Mouse (Mus musculus): ENCODE data around the gene Cbl.

The Cbl gene

DNA sequence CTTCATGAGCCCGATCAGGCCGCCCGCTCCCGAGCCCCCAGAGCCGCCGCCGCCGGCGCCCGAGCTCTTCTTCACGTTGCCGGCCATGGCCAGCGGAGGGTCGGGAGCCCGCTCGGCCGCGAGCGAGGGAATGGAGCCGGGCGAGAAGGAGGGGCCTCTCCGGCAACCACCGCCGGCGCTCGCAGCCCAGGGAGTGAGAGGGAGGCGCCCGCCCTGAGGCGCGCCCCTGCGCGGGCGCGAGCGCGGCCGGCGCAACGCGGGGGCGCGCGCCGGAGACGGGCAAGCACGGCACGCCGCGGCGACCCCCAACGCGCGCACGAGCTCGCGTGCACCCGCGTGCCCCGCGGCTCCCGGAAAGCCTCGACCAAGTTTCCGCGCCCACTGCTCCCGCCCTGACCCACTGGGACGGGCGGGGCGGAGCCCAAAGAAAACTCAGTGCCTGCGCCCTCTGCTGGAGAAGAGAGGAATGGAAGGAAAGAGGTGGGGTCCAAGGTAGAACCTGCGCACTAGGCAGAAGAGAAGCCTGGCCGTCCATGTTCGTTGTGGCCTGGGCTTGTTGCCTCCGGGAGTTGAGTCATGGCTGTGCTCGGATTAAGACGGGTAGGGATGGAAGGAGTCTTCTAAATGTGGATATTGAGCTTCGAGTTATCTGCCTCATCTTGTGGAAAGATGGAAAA is at the start of gene Cbl:
TSS of gene Cbl (minus strand) at position 248 of the 677 bp plus-strand sequence.
- DNase-seq, result peak; percentile 98

DNA sequence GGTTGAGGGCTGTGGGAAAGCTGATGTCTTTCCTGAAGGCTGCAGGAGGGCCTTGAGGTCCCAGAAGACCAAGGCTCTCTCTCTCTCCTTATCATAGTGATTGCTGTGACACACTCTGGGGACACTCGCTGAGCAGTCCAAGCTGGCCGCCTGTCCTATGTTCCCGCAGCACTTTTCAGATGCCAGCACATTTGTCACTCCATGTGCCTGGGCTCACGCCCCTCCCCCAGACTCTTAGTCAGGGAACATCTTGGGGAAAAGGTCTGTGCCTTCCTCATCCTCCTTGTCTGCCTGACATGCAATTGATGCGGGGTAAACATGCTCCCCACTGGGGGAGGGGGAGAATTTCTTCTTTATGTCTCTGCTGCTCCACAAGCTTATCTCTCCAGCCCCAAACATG is 49.3 kb upstream of the Cbl start:
- no peak for DNase-seq

DNA sequence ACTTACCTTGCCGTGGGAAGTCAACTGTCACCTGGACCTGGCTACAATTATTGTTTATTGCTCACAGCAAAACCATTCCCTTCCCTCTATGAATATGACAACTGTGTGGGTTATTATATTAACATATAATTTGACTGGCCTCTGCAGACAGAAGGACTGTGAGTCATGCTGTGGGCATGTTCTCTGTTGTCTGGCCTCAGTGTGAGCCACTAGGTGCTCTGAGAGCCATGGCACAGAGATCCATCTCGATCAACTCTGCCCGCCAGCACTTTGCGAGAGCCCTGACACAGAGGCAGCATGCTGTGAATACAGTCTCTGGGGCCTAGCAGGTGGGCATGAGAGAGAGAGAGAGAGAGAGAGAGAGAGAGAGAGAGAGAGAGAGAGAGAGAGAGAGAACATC is 36.1 kb upstream of the Cbl start:
- no peak for DNase-seq

DNA sequence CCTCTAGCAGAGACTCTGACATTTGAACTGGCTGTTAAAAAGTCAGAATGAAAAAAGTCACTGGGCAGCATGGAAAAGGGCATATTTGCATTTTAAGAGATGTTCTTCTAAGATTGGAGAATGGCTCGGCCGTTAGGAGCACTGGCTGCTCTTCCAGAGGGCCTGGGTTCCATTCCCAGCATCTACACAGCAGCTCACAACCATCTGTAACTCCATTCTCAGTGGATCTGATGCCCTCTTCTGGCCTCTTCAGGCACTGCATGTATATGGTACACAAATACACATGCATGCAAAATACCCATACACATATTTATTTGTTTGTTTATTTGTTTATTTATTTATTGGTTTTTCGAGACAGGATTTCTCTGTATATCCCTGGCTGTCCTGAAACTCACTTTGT is 35.2 kb upstream of the Cbl start:
- DNase-seq, result no peak

DNA sequence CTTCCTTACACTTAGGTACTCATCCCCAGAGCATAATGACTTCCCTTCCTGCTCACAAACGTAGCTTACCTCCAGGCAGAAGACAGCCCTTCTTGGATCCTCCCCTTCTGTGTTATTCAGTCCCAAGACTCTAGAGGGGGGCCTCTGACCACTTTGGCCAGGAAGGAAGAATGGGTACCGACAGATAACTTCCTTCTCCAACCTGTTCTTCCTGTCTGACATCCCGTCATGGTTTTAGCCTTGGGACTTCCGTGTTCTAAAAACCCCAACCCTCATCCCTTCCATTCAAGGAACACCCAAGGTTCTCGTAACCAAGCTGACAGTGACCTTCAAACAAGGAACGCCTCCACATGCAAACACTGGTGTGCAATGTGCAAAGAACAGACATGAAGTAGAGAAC is 34.6 kb upstream of the Cbl start, which contains the start of gene Nlrx1:
TSS of gene Nlrx1 (minus strand) at position 168 of the 400 bp plus-strand sequence.
- no peak for DNase-seq

DNA sequence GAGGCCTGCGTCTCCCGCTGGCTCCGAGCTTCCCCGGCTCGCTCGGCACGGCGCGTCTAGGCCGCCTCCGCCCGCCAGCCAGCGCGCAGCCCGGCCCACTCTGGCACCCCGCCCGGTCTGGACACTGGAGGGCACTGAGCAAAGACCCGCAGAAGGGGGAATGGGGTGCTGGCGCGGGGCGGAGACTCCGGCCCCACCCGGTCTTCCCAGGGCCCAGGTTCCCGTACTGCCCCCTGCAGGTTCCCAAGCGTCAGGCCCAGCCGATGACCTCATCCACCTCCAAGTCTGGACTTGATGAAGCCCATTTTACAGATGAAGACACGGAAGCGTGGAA is 34.1 kb upstream of the Cbl start:
- peak; percentile 92 for DNase-seq

DNA sequence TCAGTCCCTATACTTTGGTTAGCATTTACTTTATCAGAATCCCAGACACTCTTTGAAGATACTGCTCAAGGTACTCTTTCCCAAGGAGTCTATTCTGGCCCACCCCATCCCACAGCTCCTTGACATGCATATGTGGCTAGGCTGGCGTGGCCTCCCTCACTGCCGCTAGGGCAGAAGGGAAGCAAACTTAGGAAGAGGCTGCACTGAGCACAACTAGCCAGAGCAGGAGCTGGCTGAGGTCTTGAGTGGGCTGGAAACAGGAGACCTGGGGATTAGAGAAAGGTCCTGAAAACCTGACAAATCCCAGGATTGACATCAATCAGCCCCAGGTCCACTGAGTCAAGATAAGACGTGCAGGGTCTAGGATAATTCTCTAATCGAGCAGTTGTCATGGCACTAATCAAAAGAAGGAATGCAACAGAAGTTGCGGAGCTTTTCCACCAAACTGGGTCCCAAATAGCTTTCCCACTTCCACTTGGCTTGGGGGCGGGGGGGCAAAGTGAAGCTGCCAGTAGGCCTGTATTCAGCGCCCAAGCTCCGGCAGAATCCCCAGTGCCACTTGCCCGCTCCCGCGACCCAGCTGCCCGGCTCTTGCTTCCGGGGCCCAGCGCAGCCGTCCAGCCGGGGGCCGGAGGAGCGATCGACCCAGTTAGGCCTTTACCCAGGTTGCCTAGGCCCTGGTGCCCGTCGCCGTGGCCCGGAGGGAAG is 33.6 kb upstream of the Cbl start:
- no peak for DNase-seq

DNA sequence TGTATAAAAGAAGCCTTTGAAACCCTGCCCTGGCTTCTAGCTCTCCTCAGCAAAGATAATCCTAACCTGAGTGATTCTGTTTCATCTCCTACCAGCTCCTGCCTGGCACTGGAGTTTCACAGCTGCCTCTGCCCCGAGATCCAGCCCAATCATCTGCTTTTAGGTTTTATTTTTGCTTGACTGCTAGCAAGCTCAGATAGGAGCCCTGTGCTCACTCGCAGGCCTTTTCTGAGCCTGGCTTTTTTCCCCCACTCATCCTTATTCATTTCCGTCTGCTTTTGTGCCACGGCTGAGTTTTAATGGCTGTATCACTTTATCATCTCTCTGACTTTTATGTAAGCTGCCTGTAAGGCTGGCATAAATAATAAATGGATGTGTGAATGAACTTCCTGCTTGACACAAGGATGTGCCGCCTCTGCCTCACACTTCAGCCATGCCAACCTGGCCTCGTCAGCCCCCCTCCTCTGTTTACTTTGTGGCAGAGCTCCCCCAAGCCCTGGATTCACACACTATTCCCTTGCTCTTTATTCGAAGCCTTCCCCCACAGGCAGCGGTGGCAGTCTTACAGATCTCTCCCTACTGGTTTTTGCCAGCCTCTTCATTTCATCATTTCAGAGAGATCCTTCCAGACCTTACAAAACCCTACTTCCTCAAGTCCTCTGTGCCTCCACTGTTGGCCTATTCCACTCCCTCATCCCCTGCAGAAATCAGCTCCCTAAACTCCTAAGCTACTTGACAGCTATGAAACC is 32.8 kb upstream of the Cbl start:
- no peak for DNase-seq

DNA sequence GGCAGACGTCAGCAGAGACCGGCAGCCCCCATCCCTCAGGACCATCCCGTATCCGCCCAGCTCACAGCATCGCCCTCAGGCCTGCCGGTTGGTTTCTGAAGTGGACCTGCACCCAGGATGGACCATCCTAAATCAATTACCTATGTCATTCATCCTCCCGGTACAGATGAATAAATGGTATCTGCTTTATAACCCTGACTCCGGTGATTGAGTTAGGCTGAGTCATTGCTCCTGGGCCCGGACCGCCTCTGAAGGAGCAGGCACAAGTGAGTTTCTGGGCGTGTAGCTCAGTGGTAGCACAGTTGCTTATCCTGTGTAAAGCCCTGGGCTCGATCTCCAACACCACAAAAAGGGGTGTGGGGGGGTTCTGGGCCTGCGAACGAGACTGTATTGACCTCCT is 27.5 kb upstream of the Cbl start:
- no peak for DNase-seq

DNA sequence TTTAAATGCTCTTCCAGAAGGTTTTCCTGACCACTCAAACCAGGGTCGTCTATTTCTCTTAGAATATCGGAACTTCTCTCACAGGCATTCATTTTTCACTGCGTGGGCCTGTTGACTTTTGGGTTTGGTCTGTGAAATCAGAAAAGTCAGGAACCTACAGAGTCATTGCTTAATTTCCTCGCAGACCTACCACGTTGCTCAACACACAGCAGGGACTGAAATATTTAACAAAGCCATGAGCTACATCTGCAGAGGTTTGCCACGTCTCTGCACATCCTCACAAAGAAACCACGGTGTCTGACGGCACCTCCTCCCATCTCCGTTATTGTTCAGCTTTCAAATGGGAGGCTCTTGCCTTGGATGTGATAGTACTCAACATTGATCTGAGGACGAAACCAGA is 25.2 kb upstream of the Cbl start:
- no peak for DNase-seq

DNA sequence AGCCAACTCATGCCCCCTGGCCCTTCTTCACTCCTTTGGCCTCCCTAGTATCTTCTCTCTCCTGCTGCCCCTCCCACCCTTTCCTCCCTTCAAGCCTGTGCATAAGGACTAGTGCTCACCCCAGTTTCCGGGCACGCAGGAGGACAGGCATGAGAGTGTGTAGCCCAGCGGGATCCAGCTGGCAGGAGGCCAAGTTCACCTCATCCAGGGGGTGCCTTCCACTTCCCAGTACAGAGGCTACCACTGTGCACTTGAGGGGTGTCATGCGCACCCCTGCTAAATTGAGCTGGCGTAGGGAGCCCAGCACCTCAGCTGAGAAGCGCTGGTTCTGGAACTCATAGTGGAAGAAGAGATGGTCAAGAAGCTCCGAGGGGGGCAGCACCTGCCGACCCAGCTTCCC is 22.4 kb upstream of the Cbl start:
- DNase-seq, result no peak

DNA sequence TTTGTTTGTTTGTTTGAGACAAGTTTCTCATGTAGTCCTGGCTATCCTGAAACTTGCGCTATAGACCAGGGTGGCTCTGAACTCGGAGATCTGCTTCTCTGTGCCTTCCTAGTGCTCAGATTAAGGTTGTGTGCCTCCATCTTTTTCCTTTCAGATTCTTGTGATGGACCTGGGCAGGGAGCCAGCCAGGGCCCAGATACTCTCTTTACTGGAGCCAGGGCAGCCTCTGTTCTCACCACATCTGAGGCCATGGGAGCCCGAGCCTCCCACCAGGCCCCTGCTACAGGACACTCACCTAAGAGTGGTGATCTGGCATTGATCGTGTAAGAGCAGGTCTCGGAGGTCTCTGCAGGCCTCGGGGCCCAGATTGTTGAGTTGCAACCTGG is 21.3 kb upstream of the Cbl start:
- no peak for DNase-seq

DNA sequence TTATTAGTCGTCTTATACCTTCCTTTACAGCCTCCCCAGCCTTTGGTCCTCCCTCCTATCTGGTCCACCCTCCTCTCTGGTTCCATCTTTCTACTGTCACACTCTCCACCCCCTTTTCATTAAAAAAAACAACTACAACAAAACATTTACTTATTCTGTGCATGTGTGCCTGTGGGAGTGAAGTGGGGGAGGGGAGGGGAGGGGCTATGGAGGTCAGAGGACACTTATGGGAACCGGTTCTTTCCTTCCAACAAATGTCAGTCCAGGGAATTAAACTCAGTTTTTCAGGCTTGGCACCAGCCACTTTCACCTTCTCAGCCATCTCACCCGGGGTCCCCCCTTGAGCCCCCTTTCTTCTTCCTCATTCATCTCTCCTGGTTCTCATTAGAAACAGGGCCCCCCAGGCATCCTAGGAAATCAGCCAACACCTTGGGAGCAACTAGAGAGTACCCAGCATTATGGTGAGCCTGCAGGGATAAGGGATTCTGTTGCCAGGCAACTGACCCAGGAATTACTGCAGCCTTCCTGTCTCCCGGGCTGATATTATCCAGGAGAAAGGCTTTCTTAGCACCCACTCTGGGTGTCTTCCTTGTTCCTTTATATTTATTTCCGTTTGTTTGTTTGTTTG is 20.8 kb upstream of the Cbl start:
- no peak for DNase-seq

DNA sequence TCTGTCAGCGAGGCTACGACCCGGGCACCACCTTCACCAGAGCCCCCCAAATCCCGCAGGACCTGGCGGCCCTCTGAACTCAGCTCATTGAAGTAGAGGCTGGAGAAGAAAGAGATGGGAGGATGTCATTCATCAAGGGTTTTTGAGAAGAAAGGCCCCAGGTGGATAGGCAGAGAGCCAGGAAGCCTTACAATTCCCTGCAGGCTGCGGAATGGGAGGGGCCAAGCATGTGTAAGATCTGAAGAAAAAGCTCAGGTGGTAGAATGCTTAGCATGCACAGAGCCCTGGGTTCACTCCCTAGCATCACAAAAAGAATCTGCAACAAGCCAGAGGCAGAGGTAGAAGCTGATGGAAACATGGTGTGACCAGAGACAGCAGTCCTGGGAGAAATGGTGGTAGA is 19.6 kb upstream of the Cbl start:
- DNase-seq, result no peak

DNA sequence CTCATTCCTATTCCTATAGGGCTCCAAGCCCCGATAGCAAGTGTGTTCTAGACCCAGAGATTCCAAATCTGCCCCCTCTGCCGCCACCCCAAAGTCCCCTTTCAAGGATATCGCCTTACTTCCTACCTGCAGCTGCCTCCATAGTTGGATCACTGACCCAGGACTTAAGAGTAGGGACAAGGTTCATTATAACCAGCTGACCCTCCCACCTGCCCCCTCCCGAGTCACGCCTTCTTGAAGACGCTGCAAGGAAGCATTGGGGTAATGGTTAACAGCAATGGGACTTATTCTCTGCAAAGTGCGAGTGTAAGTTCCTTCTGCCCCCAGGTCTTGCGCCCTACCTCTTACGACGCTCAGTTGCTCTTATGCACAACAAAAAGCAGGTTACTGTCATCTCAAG is 17.5 kb upstream of the Cbl start, which contains the start of gene Pdzd3:
TSS of gene Pdzd3 (minus strand) at position 158 of the 400 bp plus-strand sequence.
- DNase-seq, result peak; percentile 83

DNA sequence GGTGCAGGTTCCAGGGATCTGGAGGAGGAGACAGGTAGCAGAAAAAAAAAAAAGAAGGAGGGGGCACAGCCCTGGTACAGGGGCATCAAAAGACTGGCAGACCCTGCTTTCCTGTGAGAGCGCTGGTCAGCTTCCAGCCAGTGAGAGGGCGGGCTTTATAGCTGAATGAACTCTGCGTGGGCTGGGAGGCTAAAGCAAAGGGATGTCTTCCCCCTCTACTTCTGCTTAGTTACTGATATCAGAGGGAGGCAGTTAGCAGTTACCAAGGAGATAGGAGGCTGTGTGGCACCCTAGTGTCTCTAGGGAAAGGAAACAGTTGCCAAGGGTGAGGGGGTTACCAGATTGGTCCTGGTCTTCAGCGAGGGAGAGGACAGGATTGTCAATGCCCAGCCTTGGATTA is 16.6 kb upstream of the Cbl start:
- DNase-seq, result no peak

DNA sequence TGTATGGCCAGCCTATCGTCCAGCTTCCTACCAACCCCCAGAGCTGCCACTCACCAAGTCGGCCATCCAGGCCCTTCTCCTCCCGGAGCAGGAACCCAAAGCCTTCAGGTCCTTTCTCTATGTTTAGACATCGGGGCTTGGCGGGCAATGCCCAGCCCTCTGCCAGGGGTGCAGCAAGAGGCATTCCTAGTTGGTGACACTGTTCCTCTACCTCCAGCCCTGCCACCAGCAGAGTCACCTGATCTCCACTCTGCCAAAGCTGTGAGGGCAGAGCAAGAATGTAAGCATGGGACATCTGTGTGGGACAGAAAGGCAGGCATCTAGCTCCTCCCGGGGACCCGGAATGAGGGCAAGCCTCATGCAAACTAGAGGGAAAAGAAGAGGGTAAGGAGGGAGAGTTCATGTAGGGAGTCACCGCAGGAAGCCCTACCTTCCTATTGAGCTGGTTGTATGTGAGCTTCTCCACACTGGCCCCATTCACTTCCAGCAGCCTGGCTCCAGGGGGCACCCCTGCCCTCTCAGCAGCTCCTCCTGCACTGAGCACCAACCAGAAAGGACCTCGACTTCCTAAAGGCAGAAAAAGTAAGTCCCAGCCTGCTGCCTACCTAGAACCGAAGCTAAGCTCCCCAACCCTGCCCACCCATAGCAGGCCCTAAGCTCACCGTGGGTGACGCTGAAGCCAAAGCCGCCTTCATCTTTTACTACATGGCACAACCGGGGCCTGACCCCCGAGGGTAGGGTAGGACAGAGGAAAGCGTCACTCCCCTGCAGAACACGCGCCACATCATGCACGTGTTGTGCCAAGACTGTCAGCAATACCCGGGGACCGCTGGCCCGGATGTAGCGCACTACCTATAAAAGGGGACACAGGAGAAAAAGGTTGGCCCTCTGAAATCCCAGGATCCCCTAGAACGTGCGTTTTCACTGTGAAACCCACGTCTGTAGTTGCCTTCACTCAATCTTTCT is 15.6 kb upstream of the Cbl start:
- peak; percentile 71 for DNase-seq

DNA sequence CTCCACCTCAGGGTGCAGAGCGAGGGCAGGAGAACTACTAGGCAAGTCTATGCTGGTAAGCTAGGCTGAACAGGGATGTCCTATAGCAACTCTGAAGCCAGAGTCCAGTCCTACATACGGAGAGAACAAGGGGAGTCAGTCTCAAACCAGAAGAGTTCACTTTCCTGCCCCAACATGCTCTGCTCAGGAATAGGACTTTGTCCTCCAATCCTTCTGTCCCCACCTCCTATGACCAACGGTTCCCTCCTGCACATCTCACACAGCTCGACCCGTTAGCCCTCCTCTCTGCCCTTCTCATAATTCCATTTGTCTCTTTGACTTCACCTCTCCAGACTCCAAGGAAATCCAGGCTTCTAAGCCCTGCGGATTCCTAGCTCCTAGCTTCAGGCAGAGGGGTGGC is 14.1 kb upstream of the Cbl start:
- DNase-seq, result no peak

DNA sequence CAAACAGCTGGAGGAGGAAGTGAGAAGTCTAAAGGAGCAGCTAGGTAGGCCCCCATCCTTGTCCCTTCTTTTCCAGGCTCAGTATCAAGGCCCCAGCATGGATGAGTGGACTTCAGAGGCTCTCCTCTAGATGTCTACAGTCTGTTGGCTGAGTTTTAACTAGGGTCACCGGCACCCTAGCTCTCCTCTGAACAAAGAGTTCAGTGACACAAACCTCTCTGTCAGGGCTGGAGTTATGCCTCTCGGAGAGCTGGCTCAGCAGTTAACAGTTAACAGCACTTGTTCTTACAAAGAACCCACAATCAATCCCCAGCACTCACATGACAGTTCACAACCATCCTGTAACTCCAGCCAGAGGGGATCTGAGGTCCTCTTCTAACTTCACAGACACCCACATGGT is 9.8 kb upstream of the Cbl start:
- DNase-seq, result peak; percentile 59

DNA sequence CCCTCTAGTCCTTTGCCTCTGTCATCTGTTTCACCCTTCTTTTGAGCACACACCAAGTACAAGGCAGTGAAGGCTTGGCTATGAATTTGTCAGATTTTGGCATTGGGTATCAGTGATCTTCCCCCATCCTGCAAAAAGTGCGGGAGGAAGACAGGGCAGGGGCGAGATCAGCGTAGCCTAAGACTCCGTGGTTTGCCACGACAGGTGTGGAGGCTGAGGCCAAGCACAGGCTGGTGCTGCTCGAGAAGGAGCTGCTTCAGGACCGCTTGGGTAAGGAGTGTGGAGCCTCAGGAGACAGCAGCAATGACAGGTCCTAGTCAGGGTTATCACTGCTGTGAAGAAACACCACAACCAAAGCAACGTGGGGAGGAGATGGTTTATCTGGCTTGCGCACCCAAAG is 7.6 kb upstream of the Cbl start:
- no peak for DNase-seq

DNA sequence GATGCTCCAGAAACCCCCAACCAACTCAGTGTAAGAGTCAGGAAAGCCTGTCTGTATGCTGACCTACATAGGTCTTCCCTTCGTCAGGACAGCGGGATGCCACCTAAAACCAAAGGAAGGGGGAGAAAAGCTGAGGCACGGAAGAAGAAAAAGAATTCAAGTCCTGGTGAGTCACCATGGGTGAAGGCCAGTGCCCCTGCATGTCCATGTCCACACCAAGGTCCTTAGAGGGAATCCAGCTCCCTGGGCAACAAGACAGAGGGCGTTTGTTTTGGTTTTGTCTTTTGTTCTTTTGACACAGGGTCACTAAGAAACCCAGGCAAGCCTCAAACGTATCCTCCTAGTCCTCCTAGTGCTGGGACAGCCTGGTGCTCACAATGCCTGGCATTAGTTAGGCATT is 7.1 kb upstream of the Cbl start:
- DNase-seq, result no peak

DNA sequence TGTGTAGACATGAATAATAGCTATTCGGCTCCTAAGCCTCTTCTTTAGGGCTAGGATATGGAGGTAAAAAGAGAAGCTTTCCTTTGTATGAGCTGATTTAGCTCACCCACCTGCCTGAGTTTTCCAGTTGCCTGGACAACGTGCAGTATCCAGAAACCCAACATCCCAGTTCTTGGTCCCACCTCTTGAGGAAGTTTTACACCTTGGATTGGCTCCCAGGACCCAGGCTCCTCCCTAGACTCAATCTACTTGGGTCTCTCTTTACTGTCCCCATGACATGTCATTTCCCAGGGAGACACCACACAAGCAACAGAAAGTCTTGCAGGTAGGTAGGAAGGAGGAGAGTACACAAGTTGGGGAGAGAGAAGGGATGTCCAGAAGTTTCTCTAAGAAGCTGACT is 6.5 kb upstream of the Cbl start, which contains the start of gene Ccdc153:
TSS of gene Ccdc153 (plus strand) at position 278 of the 400 bp plus-strand sequence.
- DNase-seq, result no peak
